Mouse (Mus musculus): ENCODE measurements around the gene Adam19. TPM values are rescaled to one million over a fixed set of nuclear protein-coding genes. Genes with fewer than 3 reads are reported as not detected.

The Adam19 gene
- polyA plus RNA-seq, 1 experiment from 2014 or later, result 25.2 TPM

DNA sequence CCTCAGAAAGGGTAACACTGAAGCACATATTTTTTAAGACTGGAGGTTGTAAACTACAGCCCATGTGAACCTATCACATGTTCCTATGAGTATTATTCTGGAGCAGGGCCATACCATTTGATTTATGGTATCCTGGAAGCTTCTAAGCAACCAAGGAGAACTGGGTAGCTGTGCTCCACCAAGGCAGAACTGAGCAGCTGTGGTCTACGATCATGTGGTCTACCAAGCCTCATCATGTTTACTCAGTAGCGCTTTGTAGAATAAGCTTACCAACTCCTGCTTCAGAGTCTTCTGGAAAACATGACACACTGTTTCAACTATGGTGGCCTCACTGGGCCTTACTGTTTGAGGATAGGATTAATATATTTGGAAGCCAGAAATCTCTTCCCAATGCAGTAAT, 60.7 kb downstream of the Adam19 start:
- H3K9me3 ChIP-seq, result no peaks in the 10 kb centered on the region
- peaks cover 20% of the 10 kb centered on the region for H3K36me3 ChIP-seq
- ATAC-seq (ENCODE audit: low FRiP score, low read depth), result no peak
- no peak overlapping the region for H3K9ac ChIP-seq
- H3K4me2 ChIP-seq (replicated peaks), result no peak overlapping the region
- H3K27ac ChIP-seq, result no peak overlapping the region
- H3K4me3 ChIP-seq, result no peak overlapping the region
- WGBS, result 90% methylated on average over 2 of the region's 2 CpGs
- H3K4me1 ChIP-seq, result no peaks in the 10 kb centered on the region
- no peaks in the 10 kb centered on the region for H3K27me3 ChIP-seq (replicated peaks)

DNA sequence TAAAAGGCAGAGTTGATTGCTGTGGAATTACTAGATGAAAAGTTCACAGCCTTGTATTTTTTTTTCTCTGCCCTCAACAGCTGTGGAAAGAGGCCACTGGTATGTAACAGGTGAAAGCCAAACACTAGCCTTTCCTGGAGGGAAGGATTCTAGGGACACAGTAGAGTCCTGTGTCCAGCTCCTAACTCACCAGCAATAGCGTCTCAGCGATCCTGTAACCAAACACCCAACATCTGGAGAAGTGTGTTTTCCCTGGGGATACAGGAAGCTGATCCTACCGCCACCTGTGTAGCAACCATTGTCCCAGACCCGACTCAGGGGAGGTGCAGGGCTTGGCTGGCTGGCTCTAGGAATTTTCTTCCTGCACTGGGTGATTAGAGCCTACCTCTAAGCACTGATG, 63.8 kb downstream of the Adam19 start:
- Histone ChIP-seq H3K4me3 (no peak overlapping the region), H3K36me3 (peaks cover 23% of the 10 kb centered on the region), H3K9ac (no peak overlapping the region), H3K27ac (no peak overlapping the region), H3K4me1 (no peaks in the 10 kb centered on the region), H3K27me3 (replicated peaks) (no peaks in the 10 kb centered on the region), H3K4me2 (replicated peaks) (no peak overlapping the region), H3K9me3 (no peaks in the 10 kb centered on the region)
- no peak for ATAC-seq (ENCODE audit: low FRiP score, low read depth)
- 39% methylated on average over 4 of the region's 4 CpGs for WGBS

DNA sequence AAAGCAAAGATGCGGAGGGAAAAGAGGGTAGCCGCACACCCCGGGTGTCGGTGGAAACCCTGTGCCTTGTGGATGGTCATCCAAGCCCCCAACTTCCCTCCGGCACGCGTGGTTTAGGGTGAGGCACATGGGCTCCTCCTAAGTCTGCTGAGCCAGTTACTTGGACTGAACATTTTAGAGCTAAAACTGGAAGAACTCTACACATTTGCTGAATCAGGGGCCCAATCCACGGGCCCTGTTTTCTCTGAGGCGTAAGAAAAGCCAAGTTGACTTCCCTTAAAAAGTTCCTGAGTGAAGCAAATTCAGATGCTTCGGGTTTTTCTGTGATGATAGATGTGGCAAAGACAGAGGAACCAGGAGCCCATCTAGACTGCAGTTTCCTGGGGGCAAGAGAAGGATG, 64.3 kb downstream of the Adam19 start:
- Histone ChIP-seq H3K4me3 (no peak overlapping the region), H3K9ac (no peak overlapping the region), H3K9me3 (no peaks in the 10 kb centered on the region), H3K4me2 (replicated peaks) (no peak overlapping the region), H3K36me3 (peaks cover 23% of the 10 kb centered on the region), H3K27ac (no peak overlapping the region), H3K27me3 (replicated peaks) (no peaks in the 10 kb centered on the region), H3K4me1 (no peaks in the 10 kb centered on the region)
- WGBS, result 88% methylated on average over 10 of the region's 10 CpGs
- no peak for ATAC-seq (ENCODE audit: low FRiP score, low read depth)

DNA sequence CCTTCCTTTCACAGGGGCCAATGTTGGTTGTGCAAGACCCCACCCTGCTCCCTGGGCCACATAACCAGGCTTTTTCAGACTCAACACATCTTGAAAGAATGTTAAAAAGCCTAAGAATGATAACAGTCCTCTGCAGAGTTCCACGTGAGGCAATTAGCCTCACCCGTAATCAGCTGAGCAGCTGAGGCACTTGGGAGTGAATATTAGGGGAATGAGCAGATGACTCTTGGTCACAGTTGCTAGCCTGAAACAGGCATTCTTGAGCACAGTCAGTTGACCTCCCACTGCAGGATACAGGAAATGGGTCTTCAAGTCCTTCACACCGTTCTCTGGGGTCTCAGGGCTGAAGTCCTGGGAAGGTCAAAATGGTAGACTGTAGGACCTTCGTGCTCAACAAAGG, 65.9 kb downstream of the Adam19 start:
- Histone ChIP-seq H3K9ac (no peak overlapping the region), H3K27me3 (replicated peaks) (no peaks in the 10 kb centered on the region), H3K4me1 (no peaks in the 10 kb centered on the region), H3K4me3 (no peak overlapping the region), H3K9me3 (no peaks in the 10 kb centered on the region), H3K36me3 (peaks cover 23% of the 10 kb centered on the region), H3K27ac (no peak overlapping the region), H3K4me2 (replicated peaks) (no peak overlapping the region)
- WGBS, result 79% methylated on average over 4 of the region's 4 CpGs
- no peak for ATAC-seq (ENCODE audit: low FRiP score, low read depth)

DNA sequence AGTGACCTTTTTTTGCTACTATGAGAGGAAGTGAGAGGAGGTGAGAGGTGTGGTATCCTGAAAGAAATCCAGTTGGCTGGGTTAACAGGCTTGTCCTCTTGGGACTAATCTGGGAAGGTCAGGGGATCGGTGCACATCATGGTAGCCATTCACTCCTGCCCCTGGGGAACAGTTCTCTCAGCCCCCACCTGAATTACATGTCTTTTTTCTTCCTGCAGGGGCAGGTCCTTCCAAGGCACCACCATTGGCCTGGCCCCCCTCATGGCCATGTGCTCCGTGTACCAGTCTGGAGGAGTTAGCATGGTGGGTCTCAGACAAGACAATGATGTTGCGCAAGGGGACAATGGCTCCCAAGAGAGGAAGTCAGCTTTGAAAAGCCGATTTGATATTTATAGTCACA, 67.1 kb downstream of the Adam19 start:
- Histone ChIP-seq H3K27ac (no peak overlapping the region), H3K4me3 (no peak overlapping the region), H3K4me2 (replicated peaks) (no peak overlapping the region), H3K36me3 (peaks cover 32% of the 10 kb centered on the region), H3K9ac (no peak overlapping the region), H3K27me3 (replicated peaks) (no peaks in the 10 kb centered on the region), H3K9me3 (no peaks in the 10 kb centered on the region), H3K4me1 (no peaks in the 10 kb centered on the region)
- ATAC-seq (ENCODE audit: low FRiP score, low read depth), result no peak
- 85% methylated on average over 4 of the region's 4 CpGs for WGBS

DNA sequence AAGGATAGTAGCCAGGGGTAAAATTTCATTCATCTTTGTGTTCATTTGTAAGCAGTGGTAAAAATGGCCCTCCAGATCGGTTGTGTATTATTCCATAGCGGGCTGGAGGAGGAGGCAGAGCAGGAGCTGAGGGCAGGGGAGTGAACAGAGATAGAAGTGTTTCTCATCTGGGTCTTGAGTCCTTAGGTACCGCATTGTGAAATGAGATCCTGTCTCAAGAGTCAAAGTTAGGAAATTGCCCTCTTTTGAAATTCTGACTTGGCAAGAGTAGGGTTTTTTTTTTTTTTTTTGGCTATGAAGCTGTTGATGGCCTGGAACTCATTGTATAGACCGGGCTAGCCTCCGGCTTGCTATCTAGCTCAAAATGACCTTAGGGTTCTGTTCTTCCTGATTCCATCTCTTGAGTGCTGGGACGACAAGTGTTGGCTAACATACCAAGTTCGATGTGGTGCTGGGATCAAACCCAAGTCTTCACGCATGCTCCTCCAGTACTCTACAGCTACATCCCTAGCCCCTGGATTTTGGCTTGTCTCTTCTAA, 67.6 kb downstream of the Adam19 start:
- H3K4me2 ChIP-seq (replicated peaks), result no peak overlapping the region
- no peaks in the 10 kb centered on the region for H3K27me3 ChIP-seq (replicated peaks)
- peaks cover 35% of the 10 kb centered on the region for H3K36me3 ChIP-seq
- no peak overlapping the region for H3K9ac ChIP-seq
- ATAC-seq (ENCODE audit: low FRiP score, low read depth), result no peak
- 92% methylated on average over 8 of the region's 8 CpGs for WGBS
- no peaks in the 10 kb centered on the region for H3K9me3 ChIP-seq
- no peak overlapping the region for H3K4me3 ChIP-seq
- no peaks in the 10 kb centered on the region for H3K4me1 ChIP-seq
- H3K27ac ChIP-seq, result no peak overlapping the region

DNA sequence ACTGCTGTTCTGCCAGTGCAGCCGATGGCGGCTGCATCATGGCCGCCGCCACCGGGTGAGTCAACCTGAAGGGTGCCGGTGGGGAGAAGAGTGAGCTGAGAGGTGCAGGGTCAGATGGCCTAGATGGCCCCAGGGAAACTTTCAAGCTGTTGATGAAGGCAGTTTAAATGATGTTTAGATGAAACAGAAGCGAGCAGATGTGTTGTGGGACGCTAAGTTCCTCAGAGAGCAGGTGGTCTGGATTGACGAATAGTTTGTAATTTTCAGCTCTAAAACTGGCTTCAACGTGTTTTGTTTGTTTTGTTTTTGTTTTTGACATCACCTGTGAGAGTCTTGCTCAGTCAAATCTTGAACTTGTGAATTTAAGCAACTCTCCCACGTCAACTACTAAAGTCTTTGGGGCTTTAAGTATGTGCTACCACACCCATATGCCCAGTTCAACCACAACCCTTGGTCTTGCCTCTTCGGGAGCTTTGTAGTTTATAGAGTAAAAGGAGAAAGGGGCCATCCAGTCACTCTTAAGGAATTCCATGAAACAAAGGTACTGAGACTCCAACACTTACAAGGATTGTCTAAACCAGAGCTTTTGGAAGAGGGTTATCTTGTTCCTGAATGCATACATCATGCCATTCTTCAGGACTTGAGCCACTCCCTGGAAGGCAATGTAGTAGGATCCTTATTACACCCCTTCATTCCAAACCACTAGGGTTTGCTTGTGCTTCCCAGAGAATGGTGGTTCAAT, 69.5 kb downstream of the Adam19 start:
- ATAC-seq (ENCODE audit: low FRiP score, low read depth), result no peak
- H3K27me3 ChIP-seq (replicated peaks), result no peaks in the 10 kb centered on the region
- H3K4me1 ChIP-seq, result no peaks in the 10 kb centered on the region
- no peak overlapping the region for H3K4me3 ChIP-seq
- H3K9me3 ChIP-seq, result no peaks in the 10 kb centered on the region
- 91% methylated on average over 12 of the region's 12 CpGs for WGBS
- H3K4me2 ChIP-seq (replicated peaks), result no peak overlapping the region
- no peak overlapping the region for H3K27ac ChIP-seq
- peaks cover 28% of the 10 kb centered on the region for H3K36me3 ChIP-seq
- no peak overlapping the region for H3K9ac ChIP-seq

DNA sequence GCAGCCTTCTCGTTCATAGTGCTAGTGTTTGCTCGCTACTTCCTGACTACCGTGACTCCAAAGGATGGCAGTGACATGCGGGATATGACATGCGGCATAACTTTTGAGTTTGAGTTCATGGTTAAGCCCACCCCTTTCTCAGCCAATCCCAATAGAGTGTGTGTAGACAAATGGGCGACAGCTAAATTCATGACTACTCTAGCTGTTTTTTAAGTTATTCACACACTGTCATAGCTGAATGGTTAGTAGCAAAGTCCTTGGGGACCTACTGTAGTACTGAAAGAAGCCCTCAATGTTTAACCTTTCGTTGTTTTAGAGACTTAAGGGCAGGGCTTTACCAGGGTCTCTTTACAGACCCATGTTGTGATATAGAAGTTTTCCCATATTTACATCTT, 70.0 kb downstream of the Adam19 start:
- Histone ChIP-seq H3K9me3 (no peaks in the 10 kb centered on the region), H3K27ac (no peak overlapping the region), H3K4me1 (no peaks in the 10 kb centered on the region), H3K4me3 (no peak overlapping the region), H3K9ac (no peak overlapping the region), H3K4me2 (replicated peaks) (no peak overlapping the region), H3K27me3 (replicated peaks) (no peaks in the 10 kb centered on the region), H3K36me3 (peaks cover 28% of the 10 kb centered on the region)
- ATAC-seq (ENCODE audit: low FRiP score, low read depth), result no peak
- WGBS, result 94% methylated on average over 7 of the region's 7 CpGs

DNA sequence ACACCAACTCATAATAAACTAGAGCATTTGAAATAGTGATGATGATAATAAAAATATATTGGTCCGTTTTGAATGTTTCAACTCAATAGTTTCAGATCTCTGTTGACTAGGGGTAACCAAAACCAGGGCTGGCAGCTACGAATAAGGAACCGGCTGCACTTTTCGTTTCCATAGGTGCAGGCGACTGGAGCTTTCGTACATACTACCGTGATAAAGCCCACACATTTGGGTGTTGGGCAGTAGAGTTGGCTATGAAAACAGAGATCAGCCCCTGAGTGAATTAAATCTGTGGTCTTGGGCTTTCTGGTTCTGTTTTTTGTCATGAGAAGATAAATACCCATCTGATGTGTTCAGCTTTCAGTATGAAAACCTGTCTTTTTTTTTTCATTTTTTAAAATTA, 70.5 kb downstream of the Adam19 start:
- Histone ChIP-seq H3K36me3 (peaks cover 29% of the 10 kb centered on the region), H3K4me3 (no peak overlapping the region), H3K27me3 (replicated peaks) (no peaks in the 10 kb centered on the region), H3K4me2 (replicated peaks) (no peak overlapping the region), H3K27ac (no peak overlapping the region), H3K4me1 (no peaks in the 10 kb centered on the region), H3K9me3 (no peaks in the 10 kb centered on the region), H3K9ac (no peak overlapping the region)
- WGBS, result 94% methylated on average over 7 of the region's 7 CpGs
- no peak for ATAC-seq (ENCODE audit: low FRiP score, low read depth)

DNA sequence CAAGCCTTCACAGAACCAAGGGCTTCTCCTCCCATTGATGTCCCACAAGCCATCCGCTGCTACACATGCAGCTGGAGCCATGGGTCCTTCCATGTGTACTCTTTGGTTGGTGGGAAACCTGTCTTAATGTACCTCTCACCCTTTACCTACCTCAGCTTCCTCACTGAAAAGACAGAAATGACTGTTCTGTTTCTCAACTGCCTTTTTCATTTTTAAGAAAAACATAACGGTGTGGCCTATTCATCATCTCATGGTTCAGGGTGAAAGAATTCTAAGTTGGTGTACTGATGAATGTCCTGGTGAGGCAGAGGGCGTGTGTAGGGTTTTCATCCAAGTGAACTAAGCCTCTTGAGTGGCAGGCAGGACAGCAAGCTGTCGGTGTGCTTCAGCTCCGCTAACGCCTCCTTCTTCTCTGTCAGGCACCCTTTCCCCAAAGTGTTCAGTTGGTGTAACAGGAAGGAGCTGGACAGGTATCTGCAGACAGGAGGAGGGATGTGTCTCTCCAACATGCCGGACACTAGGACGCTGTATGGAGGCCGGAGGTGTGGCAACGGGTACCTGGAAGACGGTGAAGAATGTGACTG, 71.1 kb downstream of the Adam19 start:
- ATAC-seq (ENCODE audit: low FRiP score, low read depth), result no peak
- Histone ChIP-seq H3K27ac (no peak overlapping the region), H3K4me1 (no peaks in the 10 kb centered on the region), H3K4me2 (replicated peaks) (no peak overlapping the region), H3K4me3 (no peak overlapping the region), H3K36me3 (peaks cover 35% of the 10 kb centered on the region), H3K9me3 (no peaks in the 10 kb centered on the region), H3K9ac (no peak overlapping the region), H3K27me3 (replicated peaks) (no peaks in the 10 kb centered on the region)
- WGBS, result 94% methylated on average over 11 of the region's 11 CpGs

DNA sequence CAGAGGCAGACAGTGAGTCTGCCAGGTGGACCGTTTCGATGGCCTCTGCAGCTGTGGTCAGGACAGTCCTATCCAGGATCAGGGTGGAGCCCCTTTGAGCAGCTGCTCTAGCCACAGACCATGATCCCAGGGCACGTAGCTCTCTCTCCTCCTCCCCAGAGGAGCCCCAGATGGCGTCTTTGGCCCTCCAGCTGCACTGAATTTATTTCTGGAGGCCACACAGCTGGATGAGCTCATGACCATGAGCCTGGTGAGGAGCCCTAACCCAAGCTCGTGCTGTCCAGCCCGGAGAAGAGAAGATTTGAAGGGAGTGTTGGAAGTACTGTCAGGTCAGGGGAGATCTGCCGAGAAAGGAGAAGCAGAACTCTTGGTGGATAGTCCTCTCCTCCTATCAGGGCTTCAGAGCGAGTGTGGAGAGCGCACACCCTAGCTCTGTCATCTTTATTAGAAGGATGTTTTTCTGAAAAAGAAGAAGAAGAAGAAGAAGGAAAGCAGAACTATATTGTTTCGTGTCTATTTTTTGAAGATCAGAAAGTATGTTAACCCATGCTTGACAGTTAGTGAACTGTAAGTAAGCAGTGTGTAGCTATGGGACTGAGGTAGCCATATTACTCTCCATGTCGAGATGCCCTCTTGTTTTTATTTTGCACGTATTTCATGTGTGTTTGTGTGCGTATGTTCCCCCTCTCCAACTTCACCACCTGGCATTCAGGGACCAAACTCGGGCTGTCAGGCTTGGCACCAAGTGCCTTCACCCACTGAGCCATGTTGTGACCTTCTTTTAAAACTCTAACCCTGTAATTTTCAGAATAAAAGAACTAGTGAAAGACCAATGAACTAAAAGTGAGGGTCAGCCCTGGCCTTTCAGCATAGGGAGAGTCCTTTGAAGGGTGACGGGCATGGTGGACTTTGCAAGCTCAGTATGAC, 72.1 kb downstream of the Adam19 start:
- ATAC-seq (ENCODE audit: low FRiP score, low read depth), result no peak
- Histone ChIP-seq H3K9ac (no peak overlapping the region), H3K9me3 (no peaks in the 10 kb centered on the region), H3K27ac (no peak overlapping the region), H3K4me1 (no peaks in the 10 kb centered on the region), H3K27me3 (replicated peaks) (no peaks in the 10 kb centered on the region), H3K4me3 (no peak overlapping the region), H3K36me3 (peaks cover 29% of the 10 kb centered on the region), H3K4me2 (replicated peaks) (no peak overlapping the region)
- WGBS, result 90% methylated on average over 15 of the region's 15 CpGs

DNA sequence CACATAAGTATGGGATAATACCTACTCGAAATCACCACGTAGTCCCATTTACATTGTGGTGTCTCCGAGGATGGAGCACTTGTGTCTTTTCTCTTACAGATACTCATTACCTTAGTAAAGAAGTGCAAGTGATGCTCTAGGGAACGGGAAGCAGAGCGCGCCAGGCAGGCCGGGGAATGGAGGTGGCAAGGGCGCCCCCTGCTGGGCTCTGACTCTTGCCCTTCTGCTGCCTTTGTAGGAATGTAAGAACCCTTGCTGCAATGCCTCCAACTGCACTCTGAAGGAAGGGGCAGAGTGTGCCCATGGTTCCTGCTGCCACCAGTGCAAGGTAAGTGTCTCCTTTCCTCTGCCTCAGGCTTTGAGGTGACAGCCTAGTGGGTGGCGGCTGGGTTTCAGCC, 72.8 kb downstream of the Adam19 start:
- no peak overlapping the region for H3K27ac ChIP-seq
- ATAC-seq (ENCODE audit: low FRiP score, low read depth), result no peak
- 70% methylated on average over 9 of the region's 9 CpGs for WGBS

More for the DNA sequence above, 72.8 kb downstream of the Adam19 start:
- no peak overlapping the region for H3K4me2 ChIP-seq (replicated peaks)
- no peaks in the 10 kb centered on the region for H3K4me1 ChIP-seq
- H3K9ac ChIP-seq, result no peak overlapping the region
- peaks cover 27% of the 10 kb centered on the region for H3K36me3 ChIP-seq
- H3K4me3 ChIP-seq, result no peak overlapping the region
- no peaks in the 10 kb centered on the region for H3K27me3 ChIP-seq (replicated peaks)
- H3K9me3 ChIP-seq, result no peaks in the 10 kb centered on the region

Data from neural tube, embryonic 12.5 days (tissue).